Mouse (Mus musculus): ENCODE measurements around the gene Nectin2.

Gene Nectin2

GRCm38 (mm10) chr7:19675824-19676223, 74.5 kb downstream of the Nectin2 start:
- H3K4me3 ChIP-seq (replicated peaks; ENCODE audit: low read length): no peak overlapping the region
- H3K36me3 ChIP-seq (ENCODE audit: insufficient read depth, low read length): no peaks in the 10 kb centered on the region
- H3K27me3 ChIP-seq (ENCODE audit: insufficient read depth, low read length): no peaks in the 10 kb centered on the region
- peaks cover 39% of the 10 kb centered on the region for H3K4me1 ChIP-seq (replicated peaks; ENCODE audit: low read depth, low read length)
- no peaks in the 10 kb centered on the region for H3K9me3 ChIP-seq (ENCODE audit: low read length)
- TF ChIP-seq CTCF (conservative IDR thresholded peaks at IDR 0.05; ENCODE audit: low read length) (no peak), POU5F1 (IDR thresholded peaks at IDR 0.05; ENCODE audit: borderline replicate concordance, low read length) (no peak), NANOG (IDR thresholded peaks at IDR 0.05; ENCODE audit: borderline replicate concordance, low read length) (no peak)

GRCm38 (mm10) chr7:19673083-19673699, 77.1 kb downstream of the Nectin2 start:
- no peak overlapping the region for H3K4me3 ChIP-seq (replicated peaks; ENCODE audit: low read length)
- H3K9me3 ChIP-seq (ENCODE audit: low read length): no peaks in the 10 kb centered on the region
- H3K36me3 ChIP-seq (ENCODE audit: insufficient read depth, low read length): no peaks in the 10 kb centered on the region
- no peak for TF ChIP-seq NANOG (IDR thresholded peaks at IDR 0.05; ENCODE audit: borderline replicate concordance, low read length)
- TF ChIP-seq POU5F1 (IDR thresholded peaks at IDR 0.05; ENCODE audit: borderline replicate concordance, low read length): no peak
- no peak for TF ChIP-seq CTCF (conservative IDR thresholded peaks at IDR 0.05; ENCODE audit: low read length)
- H3K4me1 ChIP-seq (replicated peaks; ENCODE audit: low read depth, low read length): peaks cover 27% of the 10 kb centered on the region
- no peaks in the 10 kb centered on the region for H3K27me3 ChIP-seq (ENCODE audit: insufficient read depth, low read length)

GRCm38 (mm10) chr7:19671511-19671910, 78.8 kb downstream of the Nectin2 start:
- no peaks in the 10 kb centered on the region for H3K9me3 ChIP-seq (ENCODE audit: low read length)

GRCm38 (mm10) chr7:19668947-19669721, 81.1 kb downstream of the Nectin2 start:
- Histone ChIP-seq H3K27me3 (ENCODE audit: insufficient read depth, low read length) (peaks cover 5% of the 10 kb centered on the region), H3K9me3 (ENCODE audit: low read length) (no peaks in the 10 kb centered on the region), H3K4me1 (replicated peaks; ENCODE audit: low read depth, low read length) (peaks cover 31% of the 10 kb centered on the region), H3K36me3 (ENCODE audit: insufficient read depth, low read length) (no peaks in the 10 kb centered on the region), H3K4me3 (replicated peaks; ENCODE audit: low read length) (peak overlapping the region; percentile 66)
- TF ChIP-seq CTCF (conservative IDR thresholded peaks at IDR 0.05; ENCODE audit: low read length) (peak; percentile 90), POU5F1 (IDR thresholded peaks at IDR 0.05; ENCODE audit: borderline replicate concordance, low read length) (no peak), NANOG (IDR thresholded peaks at IDR 0.05; ENCODE audit: borderline replicate concordance, low read length) (0 out of 2 replicates have a peak, but pooled peaks have one; percentile 6)

More at GRCm38 (mm10) chr7:19671511-19671910, 78.8 kb downstream of the Nectin2 start:
- H3K27me3 ChIP-seq (ENCODE audit: insufficient read depth, low read length): peaks cover 5% of the 10 kb centered on the region
- no peak for TF ChIP-seq NANOG (IDR thresholded peaks at IDR 0.05; ENCODE audit: borderline replicate concordance, low read length)
- TF ChIP-seq POU5F1 (IDR thresholded peaks at IDR 0.05; ENCODE audit: borderline replicate concordance, low read length): no peak
- TF ChIP-seq CTCF (conservative IDR thresholded peaks at IDR 0.05; ENCODE audit: low read length): no peak
- H3K4me1 ChIP-seq (replicated peaks; ENCODE audit: low read depth, low read length): peaks cover 27% of the 10 kb centered on the region
- no peak overlapping the region for H3K4me3 ChIP-seq (replicated peaks; ENCODE audit: low read length)
- no peaks in the 10 kb centered on the region for H3K36me3 ChIP-seq (ENCODE audit: insufficient read depth, low read length)

GRCm38 (mm10) chr7:19667434-19667833, 82.8 kb downstream of the Nectin2 start:
- peaks cover 38% of the 10 kb centered on the region for H3K4me1 ChIP-seq (replicated peaks; ENCODE audit: low read depth, low read length)
- no peaks in the 10 kb centered on the region for H3K9me3 ChIP-seq (ENCODE audit: low read length)
- peaks cover 6% of the 10 kb centered on the region for H3K36me3 ChIP-seq (ENCODE audit: insufficient read depth, low read length)
- H3K4me3 ChIP-seq (replicated peaks; ENCODE audit: low read length): no peak overlapping the region
- peaks cover 5% of the 10 kb centered on the region for H3K27me3 ChIP-seq (ENCODE audit: insufficient read depth, low read length)
- TF ChIP-seq CTCF (conservative IDR thresholded peaks at IDR 0.05; ENCODE audit: low read length) (no peak), POU5F1 (IDR thresholded peaks at IDR 0.05; ENCODE audit: borderline replicate concordance, low read length) (no peak), NANOG (IDR thresholded peaks at IDR 0.05; ENCODE audit: borderline replicate concordance, low read length) (no peak)

- Histone ChIP-seq H3K4me1 (replicated peaks; ENCODE audit: low read depth, low read length) (peaks cover 45% of the 10 kb centered on the region), H3K9me3 (ENCODE audit: low read length) (no peaks in the 10 kb centered on the region), H3K36me3 (ENCODE audit: insufficient read depth, low read length) (peaks cover 13% of the 10 kb centered on the region), H3K4me3 (replicated peaks; ENCODE audit: low read length) (no peak overlapping the region), H3K27me3 (ENCODE audit: insufficient read depth, low read length) (peaks cover 5% of the 10 kb centered on the region)
- TF ChIP-seq POU5F1 (IDR thresholded peaks at IDR 0.05; ENCODE audit: borderline replicate concordance, low read length) (no peak), NANOG (IDR thresholded peaks at IDR 0.05; ENCODE audit: borderline replicate concordance, low read length) (no peak), CTCF (conservative IDR thresholded peaks at IDR 0.05; ENCODE audit: low read length) (peak; percentile 27; the same call in 1 of the 2 replicates)
These were observed 83.5 kb downstream of the Nectin2 start for GRCm38 (mm10) chr7:19666750-19667149.

Measured in E14TG2a.4 (cell line).